Mouse (Mus musculus) adrenal gland, postnatal 4 days (tissue): Measurements from ENCODE around the gene Myoz2. TPM values are rescaled to one million over a fixed set of nuclear protein-coding genes. Genes with fewer than 3 reads are reported as not detected.

Experiments
- DNase-seq, 2 experiments: peaks; one replicate each; pipeline ENCODE4 v3.0.0; 2021 to 2022; ENCODE audit warnings: low spot score in 2 of 2, mixed read lengths in 2 of 2
- long read RNA-seq, 2 experiments: library from polyadenylated mRNA; stranded (forward); transcript quantifications; one replicate each; pipeline ENCODE4 v2.0.0; 2021
- total RNA-seq, 2 experiments: library from RNA; stranded (reverse); gene quantifications; 2 replicates each; pipeline ENCODE4 v1.2.3; 2021

The Myoz2 gene
- total RNA-seq = 10 to 100 TPM in 1 of 2 experiments, 1 to 10 TPM in 1; 6.6 to 19.0 TPM
- long read RNA-seq, experiment 1, transcript Myoz2-201 (6 exons, 1,181 nt) = major isoform, 6 of 7 reads
- long read RNA-seq, experiment 1, partial matches to known transcripts = 1 of 7 reads
- long read RNA-seq, experiment 1, other reads (novel, unspliced or antisense) = 0 of 7 reads
- long read RNA-seq, experiment 2, partial matches to known transcripts = 0 of 3 reads
- long read RNA-seq, experiment 2, other reads (novel, unspliced or antisense) = 2 of 3 reads

DNA sequence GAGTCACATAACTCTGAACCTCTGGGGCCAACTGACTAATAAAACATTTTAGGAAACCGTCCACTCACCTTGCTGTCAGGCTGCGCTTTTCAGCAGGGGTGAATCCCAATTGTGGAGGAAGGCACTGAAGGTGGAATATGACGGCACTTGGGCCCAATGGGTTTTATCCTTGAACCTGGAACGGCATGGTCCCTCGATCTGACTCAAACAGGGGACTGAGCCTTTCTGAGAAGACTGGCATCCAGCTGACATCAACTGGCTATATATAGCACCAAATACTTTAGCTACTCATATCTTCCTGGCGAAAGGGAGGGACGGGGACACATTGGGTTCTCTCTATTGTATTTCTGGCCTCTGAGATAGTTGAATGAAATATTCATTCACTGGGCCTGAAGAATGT, at the start of gene Myoz2:
Myoz2 (minus strand) TSS at position 264 of the 400 bp plus-strand sequence.
- no peak for DNase-seq

- no peak for DNase-seq
These were observed 46.9 kb upstream of the Myoz2 start for GRCm38 (mm10) chr3:123081665-123082064.

GRCm38 (mm10) chr3:123080943-123081342, 46.1 kb upstream of the Myoz2 start:
- no peak for DNase-seq

- DNase-seq = no peak
These were observed 45.4 kb upstream of the Myoz2 start for GRCm38 (mm10) chr3:123080017-123080725.

DNA sequence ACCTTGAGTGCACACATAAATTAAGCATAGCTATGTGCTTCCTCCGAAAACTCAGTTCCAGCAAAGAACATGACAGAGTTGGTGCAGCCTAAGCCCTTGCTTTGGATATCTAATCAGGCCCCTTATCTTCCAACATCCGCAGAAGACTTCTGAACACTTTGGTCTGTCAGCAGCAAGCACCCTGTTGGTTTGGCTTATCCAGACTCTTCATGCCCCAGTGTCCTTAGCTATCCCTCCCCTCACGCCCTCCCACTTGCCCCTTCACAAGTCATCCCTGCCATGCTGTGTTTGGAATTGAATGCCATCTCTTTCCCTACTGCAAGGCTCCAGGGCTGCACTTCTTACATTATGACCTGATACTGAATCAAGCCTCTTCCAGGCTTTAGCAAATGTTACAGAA, 40.9 kb upstream of the Myoz2 start:
- DNase-seq = no peak

DNA sequence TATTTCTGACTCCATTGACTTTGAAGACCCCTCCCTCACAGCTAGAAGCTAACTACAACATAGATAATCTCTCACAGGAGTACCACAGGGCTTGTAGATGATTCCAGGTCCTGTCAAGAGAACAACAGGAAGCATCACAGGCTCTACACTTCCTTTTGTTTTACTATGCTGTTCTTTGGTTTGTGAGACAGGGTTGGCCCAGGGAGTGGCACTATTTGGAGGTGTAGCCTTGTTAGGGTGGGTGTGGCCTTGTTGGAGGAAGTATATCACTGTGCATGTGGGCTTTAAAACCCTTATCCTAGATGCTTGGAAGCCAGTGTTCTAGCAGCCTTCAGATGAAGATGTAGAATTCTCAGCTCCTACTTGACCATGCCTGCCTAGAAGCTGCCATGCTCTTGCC, 40.2 kb upstream of the Myoz2 start:
- no peak for DNase-seq

- no peak for DNase-seq
These were observed 38.5 kb upstream of the Myoz2 start for GRCm38 (mm10) chr3:123073351-123073750.

GRCm38 (mm10) chr3:123072472-123072871, 37.7 kb upstream of the Myoz2 start:
- DNase-seq = no peak

DNA sequence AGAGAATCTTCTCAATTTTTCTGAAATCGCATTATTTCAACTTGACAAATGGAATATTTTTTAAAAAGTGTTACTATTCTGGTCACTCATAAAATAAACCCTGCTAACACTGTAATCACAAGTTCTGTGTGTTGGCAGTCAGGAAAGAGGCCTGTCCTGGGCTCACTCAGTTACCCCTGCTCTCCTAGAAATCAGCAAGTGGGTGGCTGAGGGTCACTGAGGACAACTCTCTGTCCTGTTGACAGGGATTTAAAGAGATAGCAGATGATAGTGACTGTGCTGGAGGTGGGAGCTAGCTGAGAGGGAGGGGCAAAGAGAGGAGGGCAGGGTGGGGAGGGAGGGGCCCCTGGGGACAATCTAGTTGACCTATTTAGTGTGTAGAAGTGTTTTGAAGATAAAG, 36.2 kb upstream of the Myoz2 start:
- DNase-seq = no peak

- DNase-seq = no peak
These were observed 32.0 kb upstream of the Myoz2 start for GRCm38 (mm10) chr3:123066836-123067235.

- DNase-seq = no peak
These were observed 30.7 kb upstream of the Myoz2 start for GRCm38 (mm10) chr3:123065466-123065865.

DNA sequence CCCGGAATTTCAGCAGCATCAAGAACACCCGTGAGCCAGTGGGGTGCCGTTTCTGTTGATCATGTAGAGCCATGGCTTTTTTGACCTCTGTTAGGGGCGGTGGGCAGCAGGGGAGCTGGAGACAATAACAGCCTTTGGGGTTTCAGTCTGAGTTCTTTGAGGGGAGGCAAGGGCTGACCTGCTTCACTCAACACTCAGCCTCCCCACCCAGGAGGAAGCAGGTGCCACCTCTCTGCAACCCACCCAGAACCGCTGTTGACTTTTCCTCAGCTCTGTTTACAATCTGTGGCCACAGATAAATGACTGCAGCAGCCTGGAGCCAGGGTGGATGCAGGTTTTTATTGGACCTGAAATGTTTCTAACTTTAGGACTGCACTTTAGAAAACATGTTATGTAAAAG, 29.4 kb upstream of the Myoz2 start:
- DNase-seq = no peak

DNA sequence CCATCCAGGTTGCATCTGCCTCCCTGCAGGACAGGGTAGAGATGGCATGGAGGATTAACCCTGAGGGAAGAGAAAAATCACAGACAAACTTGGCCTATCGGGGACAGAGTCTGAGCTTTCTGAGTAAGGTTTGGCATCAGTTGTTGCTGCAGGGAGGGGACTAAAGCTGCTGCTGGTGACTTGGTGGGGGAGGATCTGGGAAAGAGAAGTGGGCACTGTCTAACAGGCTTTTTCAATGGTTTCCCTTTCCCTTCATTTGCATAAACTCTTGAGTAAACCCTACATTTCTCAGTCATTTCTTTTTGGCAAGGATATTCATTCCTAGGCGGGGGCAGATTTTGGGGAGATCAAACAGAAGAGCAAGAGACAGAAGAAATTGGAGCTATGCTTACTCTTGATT, 27.1 kb upstream of the Myoz2 start:
- DNase-seq = no peak

GRCm38 (mm10) chr3:123058832-123059231, 24.0 kb upstream of the Myoz2 start:
- no peak for DNase-seq

- no peak for DNase-seq
These were observed 19.4 kb upstream of the Myoz2 start for GRCm38 (mm10) chr3:123054178-123054577.

- DNase-seq = no peak
These were observed 18.6 kb upstream of the Myoz2 start for GRCm38 (mm10) chr3:123053192-123053938.

- DNase-seq = no peak
These were observed 7.5 kb upstream of the Myoz2 start for GRCm38 (mm10) chr3:123042308-123042707.

DNA sequence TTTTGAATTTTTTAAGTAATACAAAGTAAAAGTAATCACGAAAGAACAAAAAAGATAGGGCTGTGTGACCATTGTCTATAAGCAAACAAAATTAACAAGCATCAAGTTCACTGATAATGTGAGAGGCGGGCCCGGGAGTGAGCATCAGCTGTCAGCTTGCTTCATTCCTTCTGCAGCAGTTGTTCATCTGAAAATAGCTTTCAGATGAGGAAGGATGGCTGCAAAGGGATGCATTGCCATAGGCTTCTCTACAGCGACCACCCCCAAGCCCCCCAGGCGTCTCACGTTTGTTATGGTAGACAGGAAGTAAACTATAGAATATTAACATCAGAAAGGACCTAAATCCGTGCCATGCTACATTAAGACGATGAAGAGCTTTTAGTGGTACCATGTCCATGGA, 1.0 kb downstream of the Myoz2 start:
- no peak for DNase-seq

- no peak for DNase-seq
These were observed 9.2 kb downstream of the Myoz2 start for GRCm38 (mm10) chr3:123025634-123026033.

DNA sequence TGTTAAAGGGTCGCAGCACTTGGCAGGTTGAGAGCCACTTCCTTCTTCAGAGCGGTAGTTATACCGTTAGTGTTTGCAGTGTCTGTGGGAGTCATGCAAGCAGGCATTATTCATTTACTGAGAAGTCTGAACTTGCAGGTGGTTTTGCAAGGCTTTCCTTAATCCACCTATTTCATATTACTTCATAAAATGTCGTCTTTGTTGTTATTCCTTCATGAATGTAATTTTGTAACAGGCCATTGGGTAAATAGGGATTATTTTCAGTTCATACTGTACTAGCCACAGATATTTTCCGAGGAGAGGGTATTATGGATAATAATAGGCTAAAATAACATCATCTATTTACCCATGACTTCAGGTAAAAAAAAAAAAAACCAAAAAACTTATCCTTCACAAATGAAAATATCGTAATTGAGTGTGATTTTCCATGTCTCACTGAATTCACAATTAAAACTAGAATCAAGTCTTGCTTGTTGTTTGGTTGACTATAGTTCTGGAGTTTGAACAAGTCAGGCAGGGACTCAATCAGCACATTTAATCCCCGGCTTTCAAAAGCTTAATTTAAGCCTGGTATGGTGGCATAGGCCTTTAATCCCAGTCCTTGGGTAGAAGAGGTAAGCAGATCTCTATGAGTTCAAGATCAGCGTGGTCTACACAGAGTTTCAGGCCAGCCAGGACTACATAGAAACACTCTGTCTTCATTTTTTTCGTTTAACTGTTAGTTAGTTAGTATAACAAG, 10.2 kb downstream of the Myoz2 start:
- DNase-seq = no peak

GRCm38 (mm10) chr3:123018792-123019191, 16.0 kb downstream of the Myoz2 start:
- DNase-seq = no peak

- no peak for DNase-seq
These were observed 21.3 kb downstream of the Myoz2 start for GRCm38 (mm10) chr3:123013476-123013875.
